Mouse (Mus musculus) ovary, postnatal 14 days (tissue): ENCODE measurements around the gene Ccnq.

Source experiments
- DNase-seq: peaks from one replicate; pipeline ENCODE4 v3.0.0; 2022; ENCODE audit warnings: low spot score

Ccnq gene

DNA sequence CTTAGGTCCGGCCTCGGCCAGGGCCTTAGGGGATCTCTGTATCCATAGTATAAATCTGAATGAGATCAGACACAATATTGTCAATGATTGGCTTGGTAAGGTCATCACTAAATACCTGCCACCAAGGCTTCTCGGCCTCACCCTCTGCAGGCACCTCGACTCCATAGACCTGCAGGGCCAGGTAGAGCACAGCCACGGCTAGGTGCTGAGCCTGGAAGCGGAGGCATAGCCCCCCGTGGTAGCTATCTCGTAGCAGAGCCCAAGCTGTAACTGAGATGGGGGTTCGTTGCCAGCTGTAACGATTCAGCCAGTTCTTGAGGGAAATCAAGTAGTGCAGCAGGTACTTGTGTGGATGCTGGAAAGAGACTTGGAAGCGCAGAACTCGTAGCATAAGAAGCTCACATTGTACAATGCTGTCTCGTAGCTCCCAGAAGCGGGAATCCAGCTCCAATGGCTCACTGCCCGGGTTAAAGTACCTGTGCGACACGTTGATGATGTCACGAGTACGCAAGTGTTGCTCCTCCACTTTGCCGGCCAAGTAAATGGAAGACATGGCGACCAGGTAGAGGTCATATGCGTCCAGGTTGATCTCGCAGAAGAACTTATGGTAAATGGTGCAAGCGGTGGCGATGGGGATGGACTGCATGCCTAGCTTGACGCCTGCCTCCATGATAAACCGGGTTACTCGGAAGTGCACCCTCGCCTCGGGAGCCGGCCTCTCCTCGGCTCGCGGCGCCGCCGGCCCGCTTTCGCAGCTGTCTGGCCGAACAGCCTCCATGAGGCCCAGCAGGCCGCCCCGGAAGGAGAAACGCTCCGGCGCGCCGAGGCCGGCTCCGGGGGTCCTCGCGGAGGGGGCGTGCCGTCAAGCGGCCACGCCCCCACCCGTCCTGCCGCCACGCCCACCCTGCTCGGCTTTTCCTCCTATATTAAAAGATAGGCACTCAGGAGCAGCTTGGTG lies at the start of gene Ccnq:
Ccnq (minus strand) TSS at position 845 of the 958 bp plus-strand sequence.
- peak; percentile 71 for DNase-seq

DNA sequence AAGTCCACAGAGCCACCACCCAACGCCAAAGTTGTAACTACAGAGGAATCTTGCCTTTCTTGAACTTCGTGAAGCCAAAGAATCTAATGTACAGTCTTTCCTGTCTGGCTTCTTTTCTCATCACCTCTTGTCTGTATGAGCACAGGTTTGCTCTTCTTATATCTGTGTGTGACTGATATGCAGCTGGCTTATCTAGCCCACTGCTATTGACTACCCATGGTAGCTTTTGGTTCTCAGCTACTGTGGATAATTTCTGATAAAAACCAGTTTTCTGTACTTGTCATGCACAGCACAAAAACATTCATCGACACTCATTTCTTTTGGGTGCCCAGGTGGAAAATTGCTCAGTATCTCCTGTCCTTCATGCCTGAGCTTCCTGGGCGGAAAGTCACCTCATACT lies 49.6 kb upstream of the Ccnq start:
- no peak for DNase-seq

DNA sequence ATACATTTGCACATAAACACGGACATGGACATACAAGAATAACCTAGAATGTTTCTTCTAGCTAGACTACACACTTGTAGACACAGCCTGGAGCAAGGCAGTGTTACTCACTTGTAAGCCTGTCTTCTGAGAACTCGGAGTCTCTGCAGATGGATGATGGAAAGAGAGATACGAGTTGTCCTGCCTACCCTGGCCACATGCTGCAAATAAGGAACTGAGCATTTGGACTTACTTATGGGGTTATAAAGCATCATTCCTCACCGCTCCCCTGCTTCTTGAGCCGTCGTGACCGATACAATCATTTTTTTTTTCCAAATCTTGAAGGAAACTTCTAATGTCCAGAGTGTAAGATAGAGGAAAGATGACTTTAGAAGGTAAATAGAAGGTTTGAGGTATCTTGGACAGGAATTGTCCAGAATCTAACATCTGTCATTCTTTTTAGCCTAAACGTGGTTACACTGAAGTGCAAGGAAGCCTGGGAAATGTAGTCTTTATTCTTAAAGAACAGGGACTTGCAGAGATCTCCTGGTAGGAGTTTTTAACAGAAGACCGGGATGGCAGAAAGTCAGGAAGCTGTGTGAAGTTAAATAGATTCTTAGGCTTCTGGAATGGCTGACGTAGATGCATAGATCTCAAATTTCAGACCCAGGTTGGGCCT lies 44.7 kb upstream of the Ccnq start:
- no peak for DNase-seq

- DNase-seq = no peak
These were observed 41.6 kb upstream of the Ccnq start for GRCm38 (mm10) chr11:78793116-78793515.

- no peak for DNase-seq
These were observed 40.9 kb upstream of the Ccnq start for GRCm38 (mm10) chr11:78792465-78792864.

DNA sequence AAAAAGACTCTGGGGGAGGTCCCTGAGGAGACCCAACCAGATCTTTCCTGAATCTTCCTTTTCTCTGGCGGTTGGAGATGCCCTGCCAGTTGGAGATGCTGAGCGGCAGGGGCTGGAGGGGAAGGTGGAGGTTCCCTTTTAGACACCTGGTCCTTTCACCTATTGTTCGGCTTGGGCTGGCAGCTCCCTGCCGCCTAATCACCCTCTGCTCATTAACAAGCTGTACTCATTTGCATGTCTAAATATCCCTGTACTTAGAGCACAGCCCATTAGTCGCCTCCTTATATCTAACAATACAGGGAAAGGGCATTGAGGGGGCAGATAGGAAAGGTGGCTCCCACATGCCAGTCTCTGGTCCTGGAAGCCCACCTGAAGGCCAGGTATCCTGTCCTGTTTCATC lies 40.5 kb upstream of the Ccnq start:
- no peak for DNase-seq

DNA sequence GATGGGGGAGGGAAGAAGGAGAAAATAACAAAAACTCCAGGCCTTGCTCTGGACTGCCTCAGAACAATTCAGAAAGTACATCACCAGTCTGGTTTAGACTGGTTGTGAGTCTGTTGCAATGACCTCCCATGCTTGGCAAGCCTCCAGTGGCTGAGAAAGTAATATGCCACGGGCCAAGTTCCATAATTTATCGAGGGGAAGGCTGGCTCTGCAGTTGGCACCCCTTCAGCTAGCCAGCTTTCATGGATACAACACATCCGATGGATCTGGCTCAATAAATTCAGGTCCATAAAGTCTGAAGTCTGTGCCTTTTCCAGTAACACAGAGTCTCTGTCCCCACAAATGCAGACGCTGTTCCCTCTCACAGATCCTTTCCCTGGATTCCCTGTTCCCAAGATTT lies 40.1 kb upstream of the Ccnq start:
- peak; percentile 69 for DNase-seq

GRCm38 (mm10) chr11:78789370-78790060 lies 38.0 kb upstream of the Ccnq start:
- DNase-seq = no peak

GRCm38 (mm10) chr11:78786013-78786431 lies 34.5 kb upstream of the Ccnq start:
- no peak for DNase-seq

- DNase-seq = no peak
These were observed 31.3 kb upstream of the Ccnq start for GRCm38 (mm10) chr11:78782791-78783347.

GRCm38 (mm10) chr11:78782326-78782725 lies 30.8 kb upstream of the Ccnq start:
- DNase-seq = no peak

- DNase-seq = no peak
These were observed 29.0 kb upstream of the Ccnq start for GRCm38 (mm10) chr11:78780571-78780970.

- DNase-seq = no peak
These were observed 28.5 kb upstream of the Ccnq start for GRCm38 (mm10) chr11:78780002-78780401.

DNA sequence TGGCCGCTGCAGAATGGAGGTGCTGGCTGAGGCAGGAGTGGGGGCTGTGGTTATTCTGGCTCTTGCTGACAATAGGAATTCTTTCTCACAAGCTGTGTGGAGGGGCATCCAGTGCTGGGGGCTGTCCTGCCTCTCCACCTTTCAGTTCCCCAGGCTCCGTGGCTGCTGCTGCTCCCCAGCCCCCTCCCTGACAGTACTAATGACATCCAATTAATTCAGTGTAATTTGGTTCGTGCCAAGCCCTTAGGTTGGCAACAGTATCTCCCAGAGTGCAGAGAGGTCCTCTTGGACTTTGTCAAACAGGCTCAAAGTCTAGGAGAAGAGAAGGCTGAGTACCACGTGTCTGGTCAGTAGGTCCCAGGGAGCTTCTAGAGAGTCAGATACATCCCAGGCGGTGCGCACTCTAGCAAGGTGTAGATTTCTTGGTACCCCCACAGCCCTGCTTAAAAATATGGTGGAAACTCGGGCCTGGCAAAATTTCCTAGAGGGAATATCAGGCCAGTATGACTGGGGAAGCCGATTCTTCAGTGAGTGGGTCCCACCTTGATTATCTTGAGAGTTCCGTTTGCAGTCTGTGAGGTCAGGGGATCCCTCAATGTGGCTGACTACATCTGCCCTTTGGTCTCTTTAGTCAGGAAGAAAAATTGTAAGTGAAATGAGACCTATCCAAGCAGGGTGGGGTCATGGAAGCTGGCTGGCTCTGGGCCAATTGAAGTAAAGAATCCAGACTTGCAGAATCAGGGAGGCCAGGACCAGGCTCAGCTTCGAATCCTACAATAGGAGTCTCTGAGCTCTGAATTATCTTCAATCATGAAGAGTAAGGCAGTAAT lies 26.5 kb upstream of the Ccnq start:
- DNase-seq = no peak

DNA sequence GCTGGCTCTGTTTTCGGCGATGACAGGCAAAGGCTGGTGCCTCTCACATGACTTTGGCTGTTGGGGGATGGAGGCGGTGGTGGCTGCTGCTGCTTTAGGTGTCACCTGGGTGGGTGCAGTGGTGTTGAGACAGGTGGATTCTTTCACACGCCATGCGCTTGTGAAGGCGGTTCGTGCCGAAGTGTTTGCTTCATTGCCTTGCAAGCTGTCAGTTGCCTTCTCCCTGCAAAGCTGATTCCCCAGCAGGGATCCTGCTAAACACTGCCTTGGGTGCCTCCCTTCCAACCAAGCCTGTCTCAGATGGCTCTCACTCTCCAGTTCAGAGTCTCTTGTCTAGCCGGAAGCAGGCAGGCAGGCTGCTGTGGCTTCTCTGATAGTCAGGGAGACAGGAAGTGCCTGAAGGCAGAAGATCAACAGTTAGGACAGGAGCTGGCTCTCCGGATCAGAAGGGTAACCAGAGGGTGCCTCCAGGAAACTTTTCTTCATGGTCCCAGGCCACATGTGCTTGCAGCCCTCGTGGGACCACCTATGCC lies 20.3 kb upstream of the Ccnq start:
- no peak for DNase-seq

GRCm38 (mm10) chr11:78770436-78770835 lies 18.9 kb upstream of the Ccnq start:
- no peak for DNase-seq

DNA sequence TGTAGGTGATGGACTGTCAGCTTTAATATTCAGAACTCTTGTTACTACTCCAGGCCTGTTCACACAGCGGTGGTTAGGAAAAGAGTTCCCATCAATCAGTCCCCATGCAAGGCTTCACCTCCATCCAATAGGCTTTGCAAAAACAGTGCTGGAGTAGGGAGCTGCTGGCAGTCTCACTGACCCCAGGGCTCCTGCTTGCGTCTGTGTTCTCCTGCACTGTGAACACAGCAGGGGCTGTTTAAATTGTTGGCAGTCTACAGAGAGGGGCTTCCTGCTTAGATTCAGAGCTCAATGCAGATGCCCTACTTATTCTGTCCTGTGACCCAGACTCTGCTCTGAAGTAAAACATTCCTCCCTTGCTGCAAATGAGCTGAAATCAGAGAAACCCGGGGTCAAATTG lies 17.2 kb upstream of the Ccnq start:
- DNase-seq = no peak

- no peak for DNase-seq
These were observed 14.7 kb upstream of the Ccnq start for GRCm38 (mm10) chr11:78766069-78766830.

DNA sequence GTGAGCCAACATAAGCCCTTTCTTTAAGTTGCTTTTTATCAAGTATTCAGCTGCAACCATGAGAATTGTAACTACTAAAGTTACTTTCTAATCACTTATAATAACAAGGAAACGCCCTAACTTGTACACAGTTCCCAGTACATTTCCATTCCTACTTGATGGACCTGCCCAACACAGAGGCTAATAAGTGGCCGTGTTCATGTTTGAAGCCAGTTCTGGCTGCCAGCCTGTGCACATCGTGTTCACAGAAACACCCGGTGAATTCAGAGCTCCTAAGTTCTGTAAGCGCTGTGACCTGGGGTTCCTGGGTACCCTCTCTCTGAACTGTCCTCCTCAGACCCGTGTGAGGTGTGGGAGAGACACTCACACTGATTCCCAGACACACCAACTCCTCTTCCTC lies 13.3 kb upstream of the Ccnq start:
- no peak for DNase-seq

- DNase-seq = no peak
These were observed 12.8 kb upstream of the Ccnq start for GRCm38 (mm10) chr11:78764304-78764703.
